Mouse (Mus musculus): ENCODE measurements around the gene Camta1.

GRCm38 (mm10) chr4:151738280-151738679 lies 123.4 kb downstream of the Camta1 start:
- TF ChIP-seq CTCF (IDR thresholded peaks at IDR 0.05; ENCODE audit: low read depth, low read length), result no peak
- no peak for TF ChIP-seq POLR2A (IDR thresholded peaks at IDR 0.05; ENCODE audit: extremely low read depth, insufficient read depth, low read length)

Measured in liver, adult 2 months (tissue).